Mouse (Mus musculus): ENCODE results near the gene Ephb3.

The Ephb3 gene

GRCm38 (mm10) chr16:21205093-21205886 is 735 bp downstream of the Ephb3 start:
- DNase-seq (ENCODE audit: low spot score in 2 of 2), result no peak

- DNase-seq (ENCODE audit: low spot score in 2 of 2), result no peak
Measured at GRCm38 (mm10) chr16:21208001-21208565, 3.5 kb downstream of the Ephb3 start.

- no peak for DNase-seq (ENCODE audit: low spot score in 2 of 2)
Measured at GRCm38 (mm10) chr16:21209290-21209689, 4.7 kb downstream of the Ephb3 start.

GRCm38 (mm10) chr16:21210204-21210603 is 5.6 kb downstream of the Ephb3 start:
- DNase-seq (ENCODE audit: low spot score in 2 of 2), result no peak

GRCm38 (mm10) chr16:21210667-21211338 is 6.2 kb downstream of the Ephb3 start:
- DNase-seq (ENCODE audit: low spot score in 2 of 2), result peak; percentile 93 to 95

GRCm38 (mm10) chr16:21211501-21211900 is 6.9 kb downstream of the Ephb3 start:
- no peak for DNase-seq (ENCODE audit: low spot score in 2 of 2)

GRCm38 (mm10) chr16:21212369-21212768 is 7.8 kb downstream of the Ephb3 start:
- no peak for DNase-seq (ENCODE audit: low spot score in 2 of 2)

GRCm38 (mm10) chr16:21213939-21214338 is 9.4 kb downstream of the Ephb3 start:
- no peak for DNase-seq (ENCODE audit: low spot score in 2 of 2)

GRCm38 (mm10) chr16:21214803-21215202 is 10.2 kb downstream of the Ephb3 start:
- DNase-seq (ENCODE audit: low spot score in 2 of 2), result peak in 1 of 2 experiments; percentile 23

- peak; percentile 49 to 61 for DNase-seq (ENCODE audit: low spot score in 2 of 2)
Measured at GRCm38 (mm10) chr16:21216047-21216446, 11.5 kb downstream of the Ephb3 start.

- peak in 1 of 2 experiments; percentile 15 for DNase-seq (ENCODE audit: low spot score in 2 of 2)
Measured at GRCm38 (mm10) chr16:21217233-21217632, 12.7 kb downstream of the Ephb3 start.

- peak in 1 of 2 experiments; percentile 20 for DNase-seq (ENCODE audit: low spot score in 2 of 2)
Measured at GRCm38 (mm10) chr16:21219656-21220055, 15.1 kb downstream of the Ephb3 start.

GRCm38 (mm10) chr16:21223038-21223437 is 18.5 kb downstream of the Ephb3 start:
- DNase-seq (ENCODE audit: low spot score in 2 of 2), result peak in 1 of 2 experiments; percentile 29

- DNase-seq (ENCODE audit: low spot score in 2 of 2), result no peak
Measured at GRCm38 (mm10) chr16:21224648-21225240, 20.2 kb downstream of the Ephb3 start.

- peak in 1 of 2 experiments; percentile 19 for DNase-seq (ENCODE audit: low spot score in 2 of 2)
Measured at GRCm38 (mm10) chr16:21226629-21227028, 22.1 kb downstream of the Ephb3 start.

- no peak for DNase-seq (ENCODE audit: low spot score in 2 of 2)
Measured at GRCm38 (mm10) chr16:21235135-21235534, 30.6 kb downstream of the Ephb3 start.

- DNase-seq (ENCODE audit: low spot score in 2 of 2), result peak; percentile 81 to 83
Measured at GRCm38 (mm10) chr16:21238722-21239121, 34.2 kb downstream of the Ephb3 start.

GRCm38 (mm10) chr16:21240547-21240946 is 36.0 kb downstream of the Ephb3 start:
- no peak for DNase-seq (ENCODE audit: low spot score in 2 of 2)

- no peak for DNase-seq (ENCODE audit: low spot score in 2 of 2)
Measured at GRCm38 (mm10) chr16:21241030-21241429, 36.5 kb downstream of the Ephb3 start.

- DNase-seq (ENCODE audit: low spot score in 2 of 2), result no peak
Measured at GRCm38 (mm10) chr16:21242946-21243345, 38.4 kb downstream of the Ephb3 start.

GRCm38 (mm10) chr16:21244803-21245202 is 40.2 kb downstream of the Ephb3 start:
- DNase-seq (ENCODE audit: low spot score in 2 of 2), result no peak

- no peak for DNase-seq (ENCODE audit: low spot score in 2 of 2)
Measured at GRCm38 (mm10) chr16:21245387-21245786, 40.8 kb downstream of the Ephb3 start.
